Mouse (Mus musculus) hindlimb bud, embryonic 11.5 days (tissue): ENCODE data around the gene Ankrd11.

Experiments used
- DNase-seq: peaks from one replicate; pipeline ENCODE4 v3.0.0-alpha.2; 2012; ENCODE audit warnings: low read depth, low spot score; ENCODE audit errors: extremely low spot score

The Ankrd11 gene

GRCm38 (mm10) chr8:123005805-123006204, 36.3 kb downstream of the Ankrd11 start:
- DNase-seq: no peak

DNA sequence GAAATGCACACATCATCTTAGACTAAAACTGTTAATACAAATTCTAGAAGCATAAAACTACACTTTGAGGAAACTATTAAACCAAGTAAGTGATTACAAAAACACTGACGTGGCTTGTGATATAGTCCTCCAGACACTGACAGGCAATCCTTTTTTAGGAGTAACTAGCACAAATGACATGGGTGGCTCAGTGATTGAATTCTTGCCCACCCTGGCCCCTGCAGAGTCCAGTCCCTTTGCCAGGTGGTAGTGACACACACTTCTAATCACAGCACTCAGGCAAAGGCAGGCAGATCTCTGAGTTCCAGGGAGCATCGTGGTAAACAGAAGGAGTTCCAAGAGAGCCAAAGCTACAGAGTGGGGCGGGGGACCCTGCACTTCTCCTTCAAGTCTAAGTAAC, 36.7 kb downstream of the Ankrd11 start:
- no peak for DNase-seq

DNA sequence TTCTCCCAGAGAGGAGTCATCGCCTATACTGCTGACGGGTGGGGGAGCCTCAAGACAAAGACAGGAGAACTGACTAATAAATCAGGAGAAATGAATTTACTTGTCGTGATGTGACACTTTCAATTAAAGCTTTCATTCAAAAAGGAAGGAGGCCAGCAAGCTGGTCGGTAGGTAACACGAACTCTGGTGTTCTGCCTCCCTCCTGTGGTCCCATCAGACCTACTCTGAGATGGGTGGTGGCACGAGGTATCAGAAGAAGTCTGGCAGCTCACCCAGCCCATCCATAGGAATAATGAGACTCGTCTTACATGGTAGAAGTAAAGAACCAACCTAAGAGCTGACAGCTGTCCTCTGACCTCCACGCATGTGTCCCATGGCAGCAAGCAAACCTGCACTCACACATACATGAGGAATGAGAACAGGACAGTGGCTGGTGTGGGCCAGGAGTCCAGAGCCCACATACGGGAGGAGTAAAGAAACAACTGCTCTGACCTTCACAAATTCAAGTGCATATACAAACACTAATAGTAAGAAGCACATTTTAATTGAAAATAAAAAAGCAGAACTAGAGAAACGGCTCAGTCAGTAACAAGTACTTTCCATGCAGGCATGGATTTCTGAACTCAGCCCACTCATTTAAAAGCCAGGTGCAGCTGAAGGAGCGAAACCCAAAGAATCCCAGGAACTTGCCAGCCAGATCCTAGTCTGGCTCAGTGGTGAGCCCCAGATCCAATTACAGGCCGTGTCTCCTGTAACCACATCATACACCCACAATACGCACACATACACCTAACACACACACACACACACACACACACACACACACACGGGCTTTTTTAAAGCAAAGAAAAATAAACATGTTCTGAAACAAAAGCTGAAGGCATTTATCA, 37.8 kb downstream of the Ankrd11 start:
- DNase-seq: no peak

GRCm38 (mm10) chr8:123000311-123000710, 41.8 kb downstream of the Ankrd11 start:
- DNase-seq: no peak

GRCm38 (mm10) chr8:122997963-122998362, 44.1 kb downstream of the Ankrd11 start:
- no peak for DNase-seq

GRCm38 (mm10) chr8:122993740-122994139, 48.3 kb downstream of the Ankrd11 start:
- no peak for DNase-seq

- DNase-seq: no peak
Measured at GRCm38 (mm10) chr8:122993031-122993430, 49.0 kb downstream of the Ankrd11 start.

DNA sequence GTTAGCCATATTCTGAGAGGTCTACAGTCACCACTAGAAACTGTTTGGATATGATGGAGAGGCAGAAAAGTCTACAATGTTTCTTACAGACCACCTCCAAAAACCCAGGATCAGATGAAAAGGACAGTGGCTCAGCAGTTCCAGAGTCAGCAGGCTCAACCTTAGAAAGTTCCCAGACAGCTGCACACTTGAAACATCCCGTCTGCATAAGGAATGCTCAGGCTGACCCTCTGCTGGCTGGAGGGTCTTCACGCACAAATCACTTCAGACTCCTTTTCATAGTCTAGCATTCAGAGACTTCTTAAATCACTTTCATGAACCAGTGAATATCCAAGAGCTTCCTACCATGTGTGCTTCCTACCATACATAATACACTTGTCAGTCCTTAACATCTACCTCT, 49.8 kb downstream of the Ankrd11 start:
- no peak for DNase-seq

GRCm38 (mm10) chr8:122991368-122991767, 50.7 kb downstream of the Ankrd11 start:
- no peak for DNase-seq

GRCm38 (mm10) chr8:122989976-122990375, 52.1 kb downstream of the Ankrd11 start:
- DNase-seq: no peak

- DNase-seq: no peak
Measured at GRCm38 (mm10) chr8:122988955-122989354, 53.1 kb downstream of the Ankrd11 start.

DNA sequence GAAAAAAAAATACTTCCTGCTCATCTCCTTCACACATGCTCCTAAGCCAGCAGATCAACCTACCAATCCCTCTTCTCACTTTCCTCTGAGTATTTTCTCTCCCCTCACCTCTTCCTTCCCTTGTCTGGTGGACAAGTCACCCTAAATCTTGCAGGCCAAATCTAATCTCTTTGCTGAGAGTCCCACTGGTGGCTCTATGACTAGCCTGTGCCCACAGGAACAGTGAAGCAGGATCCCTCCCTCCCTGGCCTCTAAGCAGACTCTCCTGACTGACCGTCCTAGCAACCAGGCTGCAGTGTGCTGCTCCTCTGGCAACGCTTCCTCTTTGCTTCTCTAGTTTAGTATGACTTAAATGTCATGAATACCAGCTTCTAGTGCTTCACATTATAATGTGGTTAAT, 54.8 kb downstream of the Ankrd11 start:
- no peak for DNase-seq

- DNase-seq: no peak
Measured at GRCm38 (mm10) chr8:122986501-122987184, 55.4 kb downstream of the Ankrd11 start.

GRCm38 (mm10) chr8:122984175-122984574, 57.9 kb downstream of the Ankrd11 start:
- DNase-seq: no peak

DNA sequence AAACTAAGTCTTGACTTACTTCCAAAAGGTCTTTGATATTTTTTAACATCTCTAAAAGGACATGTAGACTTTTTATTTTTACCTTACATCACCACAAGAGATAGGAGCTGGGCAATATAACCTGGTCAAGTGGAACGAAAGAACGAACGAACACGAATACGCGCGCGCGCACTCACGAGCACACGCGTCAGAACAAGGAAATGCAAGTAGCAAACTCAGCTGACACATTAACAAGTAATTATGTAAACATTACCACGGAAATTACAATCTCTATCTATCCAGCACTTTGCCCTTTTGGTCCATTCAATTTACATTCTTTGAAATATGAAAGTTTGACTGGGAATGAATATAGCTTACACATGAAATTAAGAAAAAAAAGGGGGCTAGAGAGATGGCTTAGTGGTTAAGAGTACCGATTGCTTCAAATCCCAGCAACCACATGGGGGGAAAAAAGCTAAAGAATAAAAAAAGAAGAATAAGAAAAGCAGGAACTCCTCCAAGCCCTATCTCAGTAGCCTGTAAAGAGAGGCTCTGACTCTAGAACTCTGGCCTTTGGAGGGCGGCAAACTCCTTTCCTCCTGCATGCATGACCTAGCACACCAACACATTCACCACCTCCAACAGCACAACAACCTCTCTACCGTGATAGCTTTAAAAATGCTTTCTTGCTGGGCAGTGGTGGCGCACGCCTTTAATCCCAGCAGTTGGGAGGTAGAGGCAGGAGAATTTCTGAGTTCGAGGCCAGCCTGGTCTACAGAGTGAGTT, 58.7 kb downstream of the Ankrd11 start:
- DNase-seq: no peak

DNA sequence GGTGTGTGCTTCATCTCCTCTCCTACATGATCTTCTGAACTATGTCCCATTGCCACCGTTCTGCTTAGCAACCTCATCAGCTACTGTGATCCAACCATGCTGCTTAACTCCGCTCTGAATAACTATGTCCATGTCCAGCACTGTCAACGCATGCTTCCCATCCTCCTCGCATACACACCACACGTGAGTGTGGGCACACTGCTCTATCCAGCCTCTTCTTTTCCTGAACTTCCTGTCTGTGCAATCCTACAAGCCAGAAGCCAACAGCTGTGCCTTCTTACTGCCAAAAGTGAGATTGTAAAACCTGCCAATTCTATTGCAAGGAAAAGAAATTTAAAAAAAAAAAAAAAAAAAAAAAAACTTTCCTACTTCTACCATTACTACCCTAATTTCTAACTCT, 60.4 kb downstream of the Ankrd11 start:
- no peak for DNase-seq

- no peak for DNase-seq
Measured at GRCm38 (mm10) chr8:122979865-122980509, 62.1 kb downstream of the Ankrd11 start.

- DNase-seq: no peak
Measured at GRCm38 (mm10) chr8:122979424-122979823, 62.7 kb downstream of the Ankrd11 start.

DNA sequence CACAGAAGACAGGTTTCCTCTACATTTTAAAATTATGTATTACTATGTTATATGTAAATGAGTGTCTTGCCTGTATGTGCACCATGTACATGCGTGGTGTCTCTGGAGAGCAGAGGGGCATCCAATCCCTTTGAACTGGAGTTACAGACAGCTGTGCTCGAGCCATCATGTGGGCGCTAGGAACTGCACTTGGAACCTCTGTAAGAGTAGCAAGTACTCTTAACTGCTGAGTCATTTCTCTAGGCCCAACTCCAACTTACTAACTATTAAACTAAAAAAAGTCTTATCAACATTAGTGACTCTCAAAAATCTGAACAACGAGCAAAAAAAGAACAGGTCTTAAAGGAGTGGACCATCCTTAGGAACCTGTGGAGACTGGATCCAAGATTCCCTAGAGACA, 66.0 kb downstream of the Ankrd11 start:
- no peak for DNase-seq

DNA sequence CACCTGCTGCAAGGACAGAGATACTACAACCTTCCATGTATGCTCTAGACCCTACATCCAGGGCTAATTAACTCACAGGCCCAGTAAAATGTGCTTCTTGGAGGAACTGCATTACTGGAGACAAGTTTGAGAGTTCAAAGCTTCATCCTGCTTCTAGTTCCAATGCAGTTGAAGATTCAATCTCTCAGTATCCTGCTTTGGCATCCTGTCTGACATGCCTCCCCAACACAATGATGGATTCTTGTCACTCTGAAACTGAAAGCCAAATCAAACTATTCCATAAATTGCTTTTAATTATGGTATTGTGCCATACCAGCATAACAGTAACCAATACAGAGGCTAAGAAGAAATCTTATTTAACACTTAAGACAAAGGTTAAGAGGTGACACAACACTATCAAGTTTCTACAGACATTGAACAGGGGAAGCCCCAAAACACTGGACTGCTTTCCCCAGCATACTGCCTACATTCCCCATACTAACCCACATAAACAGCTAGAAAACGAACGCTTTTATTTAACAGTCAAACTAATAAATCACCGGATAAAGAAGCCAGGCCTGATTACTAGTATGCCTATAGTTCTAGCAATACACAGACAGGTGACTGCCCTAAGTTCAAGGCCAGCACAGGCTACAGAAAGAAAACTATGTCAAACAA, 72.0 kb downstream of the Ankrd11 start:
- DNase-seq: no peak

DNA sequence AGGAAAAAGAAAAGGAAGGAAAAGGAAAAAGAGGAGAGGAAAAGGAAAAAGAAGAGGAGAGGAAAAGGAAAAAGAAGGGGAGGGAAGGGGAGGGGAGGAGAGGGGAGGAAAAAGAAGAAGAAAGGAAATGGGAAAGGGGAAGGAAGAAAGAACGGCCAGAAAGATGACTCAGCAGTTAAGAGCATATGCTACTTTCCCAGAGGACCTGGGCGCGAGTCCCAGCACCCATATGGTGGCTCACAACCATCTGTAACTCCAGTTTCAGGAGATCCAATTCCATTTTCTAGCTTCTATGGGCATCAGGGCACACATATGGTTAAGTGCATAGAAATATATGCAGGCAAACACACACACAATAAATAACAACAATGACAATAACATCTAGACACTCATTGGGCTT, 73.9 kb downstream of the Ankrd11 start:
- DNase-seq: no peak
